Mouse (Mus musculus): ENCODE results near the gene Naa16.

- TF ChIP-seq CTCF (IDR thresholded peaks at IDR 0.05; ENCODE audit: borderline replicate concordance, insufficient read depth, low read depth, low read length) (no peak), POLR2A (IDR thresholded peaks at IDR 0.05; ENCODE audit: borderline replicate concordance, insufficient read depth, low read length) (no peak)
Measured at GRCm38 (mm10) chr14:79324112-79324840, 66.3 kb downstream of the Naa16 start.

Measured in cerebellum, adult 2 months (tissue).